Mouse (Mus musculus) neural tube, embryonic 10.5 days (tissue): ENCODE results near the gene Ccdc154.

Experiments
- DNase-seq: peaks from one replicate; pipeline ENCODE4 v3.0.0-alpha.2; 2017; ENCODE audit warnings: low spot score; ENCODE audit errors: extremely low spot score

Gene Ccdc154

DNA sequence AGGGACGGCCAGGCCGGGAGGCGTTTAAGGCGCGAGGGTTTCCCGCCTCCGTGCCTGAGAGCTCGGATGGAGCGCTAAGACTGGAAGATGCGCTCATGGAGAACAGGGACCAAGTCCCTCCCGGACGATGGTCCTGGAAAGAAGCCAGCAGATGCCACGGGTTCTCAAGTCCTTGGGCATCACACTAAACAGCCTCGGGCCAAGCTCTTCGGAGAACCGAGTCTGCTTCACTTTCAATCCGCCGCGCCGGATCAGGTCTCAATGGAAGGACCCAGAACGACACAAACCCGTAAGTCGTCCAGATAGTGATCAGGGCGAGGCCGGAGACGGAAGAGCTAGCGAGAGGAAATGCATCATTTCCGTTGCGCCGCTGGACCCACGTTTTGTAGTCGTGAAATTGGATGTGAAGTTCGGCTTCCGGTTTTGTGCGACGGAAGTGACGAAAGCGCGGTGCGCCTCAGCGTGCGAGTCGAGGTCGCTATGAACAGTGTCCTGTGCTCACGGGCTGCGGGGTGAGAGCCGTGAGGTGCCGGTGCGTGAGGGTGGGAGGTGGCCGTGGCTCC lies 21.9 kb downstream of the Ccdc154 start, which contains the start of gene BC003965:
TSS of gene BC003965 (plus strand) at position 426 of the 563 bp plus-strand sequence.
- peak; percentile 99 for DNase-seq

DNA sequence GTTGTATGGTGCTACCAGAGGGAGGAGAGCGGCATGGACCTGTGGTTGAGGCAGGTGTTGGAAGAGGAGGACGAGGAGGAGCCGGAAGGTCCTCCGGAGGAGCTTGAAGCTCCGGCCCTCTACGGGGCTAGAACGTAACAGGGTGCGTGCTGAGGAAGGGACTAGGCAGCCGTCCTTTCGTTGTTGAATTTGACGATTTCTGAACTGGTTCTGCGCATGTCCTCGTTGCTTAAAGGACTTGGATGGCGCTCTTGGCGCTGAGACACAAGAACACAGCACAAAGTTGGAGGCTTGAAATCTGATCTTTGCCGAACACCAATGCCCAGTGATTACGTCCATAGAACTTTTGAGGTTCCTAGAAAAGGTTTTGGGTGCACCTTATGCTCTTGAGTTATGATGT lies 22.7 kb downstream of the Ccdc154 start:
- DNase-seq = no peak

GRCm38 (mm10) chr17:25187784-25188149 lies 25.5 kb downstream of the Ccdc154 start:
- DNase-seq = no peak

DNA sequence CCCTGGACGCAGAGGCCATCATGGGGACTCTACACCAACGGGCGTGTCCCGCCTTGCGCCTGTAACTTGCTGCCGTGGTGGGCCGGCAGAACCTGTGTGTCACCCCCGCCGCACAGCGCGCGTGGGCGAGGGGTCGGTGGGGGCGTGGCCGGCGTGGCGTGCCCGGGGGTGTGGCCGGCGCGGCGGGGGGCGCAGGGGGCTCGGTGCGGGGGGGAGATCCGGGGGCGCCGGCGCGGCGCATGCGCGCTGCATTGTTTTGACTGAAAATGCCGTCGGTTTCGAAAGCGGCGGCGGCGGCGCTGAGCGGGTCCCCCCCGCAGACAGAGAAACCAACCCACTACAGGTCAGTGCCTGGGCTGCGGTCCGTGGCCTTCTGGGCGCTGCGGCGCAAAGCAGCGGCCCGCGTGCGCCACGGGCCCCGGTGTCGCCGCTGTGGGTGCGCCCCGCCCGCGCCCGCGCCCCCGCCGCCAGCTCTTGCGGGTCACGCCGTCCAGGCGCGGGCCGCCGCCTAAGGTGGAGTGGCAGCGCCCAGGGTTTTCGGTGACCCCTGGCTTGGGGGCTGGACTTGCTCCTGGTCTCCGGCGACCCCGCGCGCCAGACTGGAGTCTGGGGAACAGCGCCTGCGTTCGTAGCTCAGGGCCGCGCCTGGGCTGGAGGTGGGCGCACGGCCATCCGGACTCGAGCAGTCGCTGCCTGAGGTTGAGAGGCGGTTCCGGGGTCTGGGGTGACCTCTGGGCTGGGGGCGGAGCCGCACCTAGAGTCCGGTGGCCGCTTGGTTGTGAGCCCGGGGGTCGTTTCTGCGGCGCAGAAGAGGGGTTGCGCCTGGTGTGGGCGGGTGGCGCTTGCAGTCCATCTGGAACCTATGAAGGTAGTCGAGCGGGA lies 26.1 kb downstream of the Ccdc154 start, which contains the start of gene Unkl:
TSS of gene Unkl (plus strand) at position 248 of the 882 bp plus-strand sequence.
- peak; percentile 79 for DNase-seq

- no peak for DNase-seq
Measured at GRCm38 (mm10) chr17:25189091-25189490, 26.8 kb downstream of the Ccdc154 start.

DNA sequence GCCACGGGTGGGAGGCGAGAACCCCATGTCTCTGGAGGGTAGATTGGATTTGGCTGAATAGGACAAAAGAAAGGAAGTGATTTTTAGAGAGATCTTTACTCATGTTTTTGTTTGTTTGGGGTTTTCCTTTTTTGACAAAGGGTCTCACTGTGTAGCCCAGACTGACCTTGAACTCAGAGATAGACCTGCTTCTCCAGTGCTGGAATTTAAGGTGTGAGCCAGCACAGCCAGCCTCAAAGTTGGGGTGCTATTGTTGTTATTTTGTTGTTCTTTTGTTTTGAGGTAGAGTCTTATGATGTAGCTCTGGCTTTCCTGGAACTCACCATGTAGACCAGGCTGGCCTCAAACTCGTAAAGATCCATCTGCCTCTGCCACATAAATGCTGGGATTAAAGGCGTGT lies 40.1 kb downstream of the Ccdc154 start:
- DNase-seq = no peak

- DNase-seq = no peak
Measured at GRCm38 (mm10) chr17:25210006-25210405, 47.7 kb downstream of the Ccdc154 start.

GRCm38 (mm10) chr17:25210680-25211466 lies 48.6 kb downstream of the Ccdc154 start:
- no peak for DNase-seq

- no peak for DNase-seq
Measured at GRCm38 (mm10) chr17:25211705-25212104, 49.4 kb downstream of the Ccdc154 start.

DNA sequence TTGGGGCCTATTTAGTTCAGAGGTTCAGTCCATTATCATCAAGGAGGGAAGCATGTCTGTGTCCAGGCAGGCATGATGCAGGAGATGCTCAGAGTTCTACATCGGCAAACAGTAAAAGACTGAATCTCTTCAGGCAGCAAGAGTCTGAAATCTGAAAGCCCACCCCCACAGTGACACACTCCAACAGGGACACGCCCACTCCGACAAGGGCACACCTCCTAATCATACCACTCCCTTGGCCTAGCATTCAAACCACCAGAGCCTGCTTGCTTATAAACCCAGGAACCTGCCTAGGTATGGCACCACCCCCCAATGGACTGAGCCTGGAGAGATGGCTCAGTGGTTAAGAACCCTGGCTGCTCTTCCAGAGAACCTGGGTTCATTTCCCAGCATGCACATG lies 53.2 kb downstream of the Ccdc154 start:
- DNase-seq = no peak

- no peak for DNase-seq
Measured at GRCm38 (mm10) chr17:25218967-25219366, 56.7 kb downstream of the Ccdc154 start.

DNA sequence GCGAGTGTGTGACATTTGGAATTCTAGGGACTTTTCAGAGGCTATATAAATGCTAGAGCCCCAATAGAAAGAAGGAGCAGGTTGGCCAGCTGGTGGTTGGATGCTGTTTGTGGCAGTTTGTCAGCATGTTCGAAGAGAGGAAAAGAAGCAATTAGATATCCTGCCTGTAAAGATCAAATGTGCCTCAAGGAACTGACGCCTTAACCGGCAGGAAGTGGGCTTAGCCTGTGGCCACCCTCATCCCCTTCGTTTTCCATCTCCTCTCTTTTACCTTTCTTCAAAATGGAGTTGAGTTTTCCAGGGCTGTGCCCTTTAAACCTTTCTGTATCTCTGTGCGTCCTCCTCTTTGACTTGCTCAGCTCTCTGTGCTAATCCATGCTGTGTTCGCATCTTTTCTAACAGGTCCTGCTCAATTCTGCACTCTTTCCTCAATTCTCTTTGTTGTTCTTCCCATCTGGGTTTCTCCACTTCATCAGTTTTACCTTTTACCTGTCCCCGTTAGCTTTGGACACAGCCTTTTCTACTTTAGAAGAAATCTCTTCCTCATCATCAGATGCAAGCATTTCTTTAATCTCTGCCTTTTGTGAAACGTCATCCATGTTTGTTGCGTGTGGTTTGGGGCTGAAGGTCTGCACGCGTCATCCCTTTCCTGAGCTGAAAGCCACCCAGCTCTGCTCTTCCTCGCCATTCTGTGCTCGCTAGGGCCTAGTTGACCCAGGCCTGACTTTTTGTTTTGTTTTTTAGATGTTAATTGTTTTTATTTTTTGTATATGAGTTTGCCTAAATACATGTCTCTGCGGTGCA lies 57.4 kb downstream of the Ccdc154 start:
- DNase-seq = no peak

- DNase-seq = no peak
Measured at GRCm38 (mm10) chr17:25220746-25221145, 58.5 kb downstream of the Ccdc154 start.
